In genomic region chr19:5053909-5054308, GRCm38 (mm10) we compare ENCODE assay signal across 10 mouse cellular contexts. TPM values are rescaled to one million over a fixed set of nuclear protein-coding genes. Genes with fewer than 3 reads are reported as not detected.
DNase-seq lines count a peak whose midpoint lies in the region; ATAC-seq and TF ChIP-seq lines count a peak whose summit lies in the region.
"Had no signal": no experiment of that assay in that cellular context is flagged by ENCODE, and none has a peak within 500 bp of the region (broad histone marks: within the 10 kb centered on the region; RNA-seq: fewer than 3 reads in every experiment).

No protein-coding gene starts in this region.

- no peaks in the 10 kb centered on the region for H3K9me3 ChIP-seq in intestine, embryonic 14.5 days (ENCODE audit: control insufficient read depth, low read length)
- no peaks in the 10 kb centered on the region for H3K9me3 ChIP-seq in intestine, embryonic 15.5 days
- H3K9me3 ChIP-seq in liver, embryonic 11.5 days (ENCODE audit: control insufficient read depth, low read length), result no peaks in the 10 kb centered on the region
- H3K9me3 ChIP-seq: megakaryocyte, embryonic 14.5 days had no signal

- H3K36me3 ChIP-seq in intestine, embryonic 14.5 days (ENCODE audit: control insufficient read depth, insufficient read depth, low read length), result 0 out of 2 replicates have a peak, but pooled peaks cover 10% of the 10 kb centered on the region
- H3K36me3 ChIP-seq in intestine, embryonic 15.5 days, result 0 out of 2 replicates have a peak, but pooled peaks cover 5% of the 10 kb centered on the region
- H3K36me3 ChIP-seq in liver, embryonic 11.5 days (ENCODE audit: control insufficient read depth, insufficient read depth, low read length), result peaks cover 3% of the 10 kb centered on the region; the same call in 1 of the 2 replicates
- no peaks in the 10 kb centered on the region for H3K36me3 ChIP-seq in splenic B cell, adult 2 months (ENCODE audit: control insufficient read depth, insufficient read depth, low read length, poor library complexity, severe bottlenecking)

- peak; percentile 81 for DNase-seq in intestine, embryonic 14.5 days (ENCODE audit: low spot score)
- DNase-seq in A20 (ENCODE audit: low read depth, low spot score), result peak; percentile 75
- peak; percentile 85 for DNase-seq in MN1 (ENCODE audit: low spot score)
- DNase-seq in liver, embryonic 11.5 days (ENCODE audit: low spot score), result peak; percentile 63
- DNase-seq in splenic B cell, adult 2 months (ENCODE audit: low read depth, low spot score), result peak; percentile 66
- no peak for DNase-seq in layer of hippocampus, adult 8-10 months (ENCODE audit: low spot score in 2 of 2)

- H3K4me3 ChIP-seq in intestine, embryonic 14.5 days (ENCODE audit: low read depth, low read length), result no peak overlapping the region
- no peak overlapping the region for H3K4me3 ChIP-seq in intestine, embryonic 15.5 days (replicated peaks)
- H3K4me3 ChIP-seq in cortical plate, adult 2 months (ENCODE audit: insufficient read depth, low read length), result no peak overlapping the region
- no peak overlapping the region for H3K4me3 ChIP-seq in liver, embryonic 11.5 days (ENCODE audit: low read depth, low read length)
- H3K4me3 ChIP-seq: erythroblast, embryonic 14.5 days; megakaryocyte, embryonic 14.5 days had no signal

- H3K27me3 ChIP-seq in intestine, embryonic 14.5 days (replicated peaks; ENCODE audit: control insufficient read depth, insufficient read depth, low read length), result peaks cover 23% of the 10 kb centered on the region
- peaks cover 19% of the 10 kb centered on the region; the same call in 1 of the 2 replicates for H3K27me3 ChIP-seq in intestine, embryonic 15.5 days (replicated peaks)
- H3K27me3 ChIP-seq in liver, embryonic 11.5 days (replicated peaks; ENCODE audit: control insufficient read depth, insufficient read depth, low read length), result peaks cover 36% of the 10 kb centered on the region
- H3K27me3 ChIP-seq in splenic B cell, adult 2 months (ENCODE audit: control insufficient read depth, insufficient read depth, low read length, poor library complexity, severe bottlenecking), result no peaks in the 10 kb centered on the region

- ATAC-seq in intestine, embryonic 14.5 days (replicated peaks; ENCODE audit: low FRiP score, low TSS enrichment, low read depth), result no peak
- no peak for ATAC-seq in intestine, embryonic 15.5 days
- no peak for ATAC-seq in liver, embryonic 11.5 days (replicated peaks; ENCODE audit: low FRiP score)

- peaks cover 25% of the 10 kb centered on the region for H3K4me1 ChIP-seq in intestine, embryonic 14.5 days (replicated peaks; ENCODE audit: control insufficient read depth, insufficient read depth, low read length)
- H3K4me1 ChIP-seq in intestine, embryonic 15.5 days (replicated peaks), result peaks cover 28% of the 10 kb centered on the region
- peaks cover 8% of the 10 kb centered on the region for H3K4me1 ChIP-seq in cortical plate, adult 2 months (ENCODE audit: control insufficient read depth, insufficient read depth, low read length)
- H3K4me1 ChIP-seq in liver, embryonic 11.5 days (replicated peaks; ENCODE audit: control insufficient read depth, insufficient read depth, low read length), result peaks cover 18% of the 10 kb centered on the region

- no peak for TF ChIP-seq POLR2A in cortical plate, adult 2 months (IDR thresholded peaks at IDR 0.05; ENCODE audit: extremely low read depth, insufficient read depth, low read length)

- WGBS in intestine, embryonic 14.5 days, result 21% methylated on average over 9 of the region's 9 CpGs
- 20% methylated on average over 9 of the region's 9 CpGs for WGBS in intestine, embryonic 15.5 days
- 28% methylated on average over 9 of the region's 9 CpGs for whole genome bisulfite sequencing in liver, embryonic 11.5 days

- no peak overlapping the region for H3K27ac ChIP-seq in intestine, embryonic 14.5 days (ENCODE audit: low read depth)
- no peak overlapping the region for H3K27ac ChIP-seq in intestine, embryonic 15.5 days
- H3K27ac ChIP-seq in cortical plate, adult 2 months (ENCODE audit: insufficient read depth, low read length), result no peak overlapping the region
- no peak overlapping the region for H3K27ac ChIP-seq in liver, embryonic 11.5 days (ENCODE audit: low read depth, low read length)

- H3K4me2 ChIP-seq in intestine, embryonic 14.5 days (ENCODE audit: low read length), result no peak overlapping the region
- H3K4me2 ChIP-seq in intestine, embryonic 15.5 days (replicated peaks), result no peak overlapping the region
- H3K4me2 ChIP-seq in liver, embryonic 11.5 days, result no peak overlapping the region

- H3K9ac ChIP-seq in intestine, embryonic 14.5 days (ENCODE audit: low read length), result no peak overlapping the region
- no peak overlapping the region for H3K9ac ChIP-seq in intestine, embryonic 15.5 days
- H3K9ac ChIP-seq in liver, embryonic 11.5 days (ENCODE audit: low read depth, low read length), result no peak overlapping the region

- peak; percentile 47 for TF ChIP-seq CTCF in cortical plate, adult 2 months (IDR thresholded peaks at IDR 0.05; ENCODE audit: extremely low read depth, insufficient read depth, low read length)

RNA-seq across cellular contexts. Expression of gene Rin1, which starts 3.6 kb away (rescaled TPM):
- polyA plus RNA-seq in intestine, embryonic 14.5 days (2014; fragmentation: Nextera tagmentation; extraction: Ambion mirVana), result 2.6 and 3.8 TPM in 2 replicates
- polyA plus RNA-seq in intestine, embryonic 15.5 days (2015; fragmentation: Nextera tagmentation; extraction: Ambion mirVana), result 2.7 and 3.9 TPM in 2 replicates
- polyA plus RNA-seq in cortical plate, adult 2 months (2012; rRNA removed), result 68.7 and 69.0 TPM in 2 replicates
- 1.3 and 1.4 TPM in 2 replicates for polyA plus RNA-seq in liver, embryonic 11.5 days (2014; fragmentation: Nextera tagmentation; extraction: Ambion mirVana)
- 100 to 1,000 TPM in 1 of 4 experiments, 10 to 100 TPM in 3; 89.3 to 115 (median 96.8) TPM for total RNA-seq in layer of hippocampus, adult 8-10 months (2022)

RNA-seq across cellular contexts. Expression of gene Brms1, which starts 12.8 kb away (rescaled TPM):
- 49.6 and 50.8 TPM in 2 replicates for polyA plus RNA-seq in intestine, embryonic 14.5 days (2014; fragmentation: Nextera tagmentation; extraction: Ambion mirVana)
- polyA plus RNA-seq in intestine, embryonic 15.5 days (2015; fragmentation: Nextera tagmentation; extraction: Ambion mirVana), result 37.5 and 44.7 TPM in 2 replicates
- polyA plus RNA-seq in cortical plate, adult 2 months (2012; rRNA removed), result 29.1 and 34.8 TPM in 2 replicates
- polyA plus RNA-seq in liver, embryonic 11.5 days (2014; fragmentation: Nextera tagmentation; extraction: Ambion mirVana), result 61.2 and 61.3 TPM in 2 replicates
- 10 to 100 TPM; 18.3 to 24.6 (median 20.6) TPM for total RNA-seq in layer of hippocampus, adult 8-10 months (2022)

RNA-seq across cellular contexts. Expression of gene Cd248, which starts 14.0 kb away (rescaled TPM):
- 69.8 and 70.2 TPM in 2 replicates for polyA plus RNA-seq in intestine, embryonic 14.5 days (2014; fragmentation: Nextera tagmentation; extraction: Ambion mirVana)
- 47.7 and 48.0 TPM in 2 replicates for polyA plus RNA-seq in intestine, embryonic 15.5 days (2015; fragmentation: Nextera tagmentation; extraction: Ambion mirVana)
- polyA plus RNA-seq in cortical plate, adult 2 months (2012; rRNA removed), result 5.8 and 6.3 TPM in 2 replicates
- 28.6 and 29.3 TPM in 2 replicates for polyA plus RNA-seq in liver, embryonic 11.5 days (2014; fragmentation: Nextera tagmentation; extraction: Ambion mirVana)
- total RNA-seq in layer of hippocampus, adult 8-10 months (2022), result 1 to 10 TPM; 3.7 to 5.6 (median 4.4) TPM

RNA-seq across cellular contexts. Expression of gene AC124502.3, which starts 15.2 kb away (rescaled TPM):
- 1.1 and 1.6 TPM in 2 replicates for polyA plus RNA-seq in intestine, embryonic 14.5 days (2014; fragmentation: Nextera tagmentation; extraction: Ambion mirVana)
- 2.4 and 2.8 TPM in 2 replicates for polyA plus RNA-seq in intestine, embryonic 15.5 days (2015; fragmentation: Nextera tagmentation; extraction: Ambion mirVana)
- polyA plus RNA-seq in cortical plate, adult 2 months (2012; rRNA removed), result 4.8 and 6.8 TPM in 2 replicates
- polyA plus RNA-seq in liver, embryonic 11.5 days (2014; fragmentation: Nextera tagmentation; extraction: Ambion mirVana), result 1.1 TPM in 2 replicates
- total RNA-seq in layer of hippocampus, adult 8-10 months (2022), result 1 to 10 TPM; 4.4 to 10.0 (median 6.3) TPM

RNA-seq across cellular contexts. Expression of gene B4gat1, which starts 15.3 kb away (rescaled TPM):
- polyA plus RNA-seq in intestine, embryonic 14.5 days (2014; fragmentation: Nextera tagmentation; extraction: Ambion mirVana), result 39.1 and 45.2 TPM in 2 replicates
- polyA plus RNA-seq in intestine, embryonic 15.5 days (2015; fragmentation: Nextera tagmentation; extraction: Ambion mirVana), result 36.1 and 36.2 TPM in 2 replicates
- polyA plus RNA-seq in cortical plate, adult 2 months (2012; rRNA removed), result 106 and 111 TPM in 2 replicates
- 19.1 and 21.3 TPM in 2 replicates for polyA plus RNA-seq in liver, embryonic 11.5 days (2014; fragmentation: Nextera tagmentation; extraction: Ambion mirVana)
- total RNA-seq in layer of hippocampus, adult 8-10 months (2022), result 100 to 1,000 TPM; 107 to 119 (median 111) TPM

Comparison
In these comparisons a context has a peak if more than half of its experiments do, and no peak if none do; other contexts are left out.
1. DNase-seq: peak in intestine, embryonic 14.5 days (single experiment), A20 (single experiment), MN1 (single experiment), liver, embryonic 11.5 days (single experiment) and splenic B cell, adult 2 months (single experiment); none in layer of hippocampus, adult 8-10 months (0 of 2).
2. RNA of gene Rin1, which starts 3.6 kb away (polyA plus RNA-seq): 68.7 to 69.0 TPM in cortical plate, adult 2 months; 2.7 to 3.9 TPM in intestine, embryonic 15.5 days, 2.6 to 3.8 TPM in intestine, embryonic 14.5 days and 1.3 to 1.4 TPM in liver, embryonic 11.5 days; every median in the first group is over 10 times any median in the second.